Mouse (Mus musculus): ENCODE results near the gene Rad17.
A peak's percentile ranks its signal among the peaks of the same experiment; 100 is the strongest.

DNA sequence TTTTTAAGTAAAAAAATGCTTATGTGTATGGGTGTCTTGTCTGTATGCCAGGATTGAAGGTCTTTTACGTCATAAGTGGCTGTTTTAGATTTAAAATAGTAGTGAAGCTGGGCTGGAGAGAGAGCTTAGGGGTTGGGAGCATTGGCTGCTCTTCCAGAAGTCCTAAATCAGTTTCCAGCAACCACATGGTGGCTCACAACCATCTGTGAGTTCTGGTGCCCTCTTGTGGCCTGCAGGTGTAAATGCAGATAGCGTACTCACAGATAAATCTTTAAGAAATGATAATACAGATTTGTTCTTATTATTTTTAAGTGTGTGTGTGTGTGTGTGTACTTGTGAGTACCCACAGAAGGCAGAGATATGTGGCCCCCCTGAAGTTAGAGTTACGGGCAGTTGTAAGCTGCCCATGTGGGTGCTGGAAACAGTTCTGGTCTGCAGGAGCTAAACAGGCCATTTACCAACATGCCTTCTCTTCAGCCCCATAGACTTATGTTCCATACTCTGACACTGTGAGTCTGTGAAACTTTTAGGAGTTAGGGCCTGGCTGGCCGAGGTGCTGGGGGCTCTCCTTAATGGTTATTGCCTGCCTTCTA, 9.1 kb upstream of the Rad17 start:
- TF ChIP-seq CTCF (IDR thresholded peaks at IDR 0.05) (peak; percentile 96), EP300 (IDR thresholded peaks at IDR 0.05) (no peak)

Measured in lung, postnatal 0 days (tissue).